Mouse (Mus musculus): ENCODE results near the gene Ldhd. TPM values are rescaled to one million over a fixed set of nuclear protein-coding genes. Genes with fewer than 3 reads are reported as not detected.

Gene Ldhd
- polyA plus RNA-seq, 1 experiment from 2014 or later, result 0.96 TPM

- Histone ChIP-seq H3K9ac (replicated peaks; ENCODE audit: low read depth, low read length) (no peak overlapping the region), H3K4me3 (ENCODE audit: low read depth, low read length) (no peak overlapping the region), H3K27ac (ENCODE audit: low read depth, low read length) (no peak overlapping the region), H3K9me3 (ENCODE audit: control insufficient read depth, low read length) (no peaks in the 10 kb centered on the region), H3K27me3 (ENCODE audit: control insufficient read depth, insufficient read depth, low read length) (no peaks in the 10 kb centered on the region), H3K4me1 (ENCODE audit: control insufficient read depth, insufficient read depth, low read length) (no peaks in the 10 kb centered on the region), H3K4me2 (ENCODE audit: low read depth, low read length) (no peak overlapping the region), H3K36me3 (ENCODE audit: control insufficient read depth, insufficient read depth, low read length) (no peaks in the 10 kb centered on the region)
- WGBS, result 90% methylated on average over 7 of the region's 7 CpGs
- no peak for ATAC-seq (ENCODE audit: low read depth)
These were observed 22.8 kb downstream of the Ldhd start for GRCm38 (mm10) chr8:111607414-111607813.

GRCm38 (mm10) chr8:111606961-111607360 is 23.2 kb downstream of the Ldhd start:
- Histone ChIP-seq H3K4me2 (ENCODE audit: low read depth, low read length) (no peak overlapping the region), H3K9ac (replicated peaks; ENCODE audit: low read depth, low read length) (no peak overlapping the region), H3K27me3 (ENCODE audit: control insufficient read depth, insufficient read depth, low read length) (no peaks in the 10 kb centered on the region), H3K27ac (ENCODE audit: low read depth, low read length) (no peak overlapping the region), H3K36me3 (ENCODE audit: control insufficient read depth, insufficient read depth, low read length) (no peaks in the 10 kb centered on the region), H3K9me3 (ENCODE audit: control insufficient read depth, low read length) (no peaks in the 10 kb centered on the region), H3K4me3 (ENCODE audit: low read depth, low read length) (no peak overlapping the region), H3K4me1 (ENCODE audit: control insufficient read depth, insufficient read depth, low read length) (no peaks in the 10 kb centered on the region)
- ATAC-seq (ENCODE audit: low read depth), result no peak
- WGBS, result 90% methylated on average over 9 of the region's 9 CpGs

GRCm38 (mm10) chr8:111604986-111605385 is 25.2 kb downstream of the Ldhd start:
- Histone ChIP-seq H3K27me3 (ENCODE audit: control insufficient read depth, insufficient read depth, low read length) (no peaks in the 10 kb centered on the region), H3K4me3 (ENCODE audit: low read depth, low read length) (no peak overlapping the region), H3K4me1 (ENCODE audit: control insufficient read depth, insufficient read depth, low read length) (no peaks in the 10 kb centered on the region), H3K9ac (replicated peaks; ENCODE audit: low read depth, low read length) (no peak overlapping the region), H3K36me3 (ENCODE audit: control insufficient read depth, insufficient read depth, low read length) (no peaks in the 10 kb centered on the region), H3K9me3 (ENCODE audit: control insufficient read depth, low read length) (no peaks in the 10 kb centered on the region), H3K27ac (ENCODE audit: low read depth, low read length) (no peak overlapping the region), H3K4me2 (ENCODE audit: low read depth, low read length) (no peak overlapping the region)
- WGBS, result 93% methylated on average over 2 of the region's 2 CpGs
- no peak for ATAC-seq (ENCODE audit: low read depth)

- Histone ChIP-seq H3K4me3 (ENCODE audit: low read depth, low read length) (no peak overlapping the region), H3K4me1 (ENCODE audit: control insufficient read depth, insufficient read depth, low read length) (peaks cover 5% of the 10 kb centered on the region; the same call in 1 of the 2 replicates), H3K9me3 (ENCODE audit: control insufficient read depth, low read length) (no peaks in the 10 kb centered on the region), H3K27ac (ENCODE audit: low read depth, low read length) (no peak overlapping the region), H3K9ac (replicated peaks; ENCODE audit: low read depth, low read length) (no peak overlapping the region), H3K36me3 (ENCODE audit: control insufficient read depth, insufficient read depth, low read length) (no peaks in the 10 kb centered on the region), H3K4me2 (ENCODE audit: low read depth, low read length) (no peak overlapping the region), H3K27me3 (ENCODE audit: control insufficient read depth, insufficient read depth, low read length) (no peaks in the 10 kb centered on the region)
- WGBS, result 96% methylated on average over 4 of the region's 4 CpGs
- ATAC-seq (ENCODE audit: low read depth), result no peak
These were observed 28.1 kb downstream of the Ldhd start for GRCm38 (mm10) chr8:111602050-111602449.

- H3K4me2 ChIP-seq (ENCODE audit: low read depth, low read length), result no peak overlapping the region
- 86% methylated on average over 9 of the region's 9 CpGs for WGBS
- H3K27ac ChIP-seq (ENCODE audit: low read depth, low read length), result no peak overlapping the region
- H3K27me3 ChIP-seq (ENCODE audit: control insufficient read depth, insufficient read depth, low read length), result no peaks in the 10 kb centered on the region
- no peak overlapping the region for H3K4me3 ChIP-seq (ENCODE audit: low read depth, low read length)
- no peak for ATAC-seq (ENCODE audit: low read depth)
- no peak overlapping the region for H3K9ac ChIP-seq (replicated peaks; ENCODE audit: low read depth, low read length)
- peaks cover 19% of the 10 kb centered on the region; the same call in 1 of the 2 replicates for H3K4me1 ChIP-seq (ENCODE audit: control insufficient read depth, insufficient read depth, low read length)
- no peaks in the 10 kb centered on the region for H3K36me3 ChIP-seq (ENCODE audit: control insufficient read depth, insufficient read depth, low read length)
- H3K9me3 ChIP-seq (ENCODE audit: control insufficient read depth, low read length), result no peaks in the 10 kb centered on the region
These were observed 30.3 kb downstream of the Ldhd start for GRCm38 (mm10) chr8:111599707-111600444.

GRCm38 (mm10) chr8:111597310-111597709 is 32.9 kb downstream of the Ldhd start:
- Histone ChIP-seq H3K4me2 (ENCODE audit: low read depth, low read length) (no peak overlapping the region), H3K27me3 (ENCODE audit: control insufficient read depth, insufficient read depth, low read length) (no peaks in the 10 kb centered on the region), H3K36me3 (ENCODE audit: control insufficient read depth, insufficient read depth, low read length) (no peaks in the 10 kb centered on the region), H3K4me1 (ENCODE audit: control insufficient read depth, insufficient read depth, low read length) (peaks cover 28% of the 10 kb centered on the region; the same call in 1 of the 2 replicates), H3K9ac (replicated peaks; ENCODE audit: low read depth, low read length) (no peak overlapping the region), H3K9me3 (ENCODE audit: control insufficient read depth, low read length) (no peaks in the 10 kb centered on the region), H3K4me3 (ENCODE audit: low read depth, low read length) (no peak overlapping the region), H3K27ac (ENCODE audit: low read depth, low read length) (no peak overlapping the region)
- 24% methylated on average over 1 of the region's 1 CpGs for WGBS
- no peak for ATAC-seq (ENCODE audit: low read depth)

GRCm38 (mm10) chr8:111596485-111596821 is 33.7 kb downstream of the Ldhd start:
- 62% methylated on average over 3 of the region's 3 CpGs for WGBS
- H3K27ac ChIP-seq (ENCODE audit: low read depth, low read length), result peak overlapping the region; percentile 2; the same call in 1 of the 2 replicates
- H3K4me1 ChIP-seq (ENCODE audit: control insufficient read depth, insufficient read depth, low read length), result peaks cover 28% of the 10 kb centered on the region; the same call in 1 of the 2 replicates

GRCm38 (mm10) chr8:111595712-111596484 is 34.3 kb downstream of the Ldhd start:
- H3K4me2 ChIP-seq (ENCODE audit: low read depth, low read length), result no peak overlapping the region
- no peak overlapping the region for H3K4me3 ChIP-seq (ENCODE audit: low read depth, low read length)
- H3K9me3 ChIP-seq (ENCODE audit: control insufficient read depth, low read length), result no peaks in the 10 kb centered on the region
- no peaks in the 10 kb centered on the region for H3K27me3 ChIP-seq (ENCODE audit: control insufficient read depth, insufficient read depth, low read length)
- 92% methylated on average over 15 of the region's 15 CpGs for WGBS
- no peak overlapping the region for H3K9ac ChIP-seq (replicated peaks; ENCODE audit: low read depth, low read length)
- peaks cover 28% of the 10 kb centered on the region; the same call in 1 of the 2 replicates for H3K4me1 ChIP-seq (ENCODE audit: control insufficient read depth, insufficient read depth, low read length)
- H3K27ac ChIP-seq (ENCODE audit: low read depth, low read length), result no peak overlapping the region
- no peaks in the 10 kb centered on the region for H3K36me3 ChIP-seq (ENCODE audit: control insufficient read depth, insufficient read depth, low read length)
- ATAC-seq (ENCODE audit: low read depth), result no peak

More at GRCm38 (mm10) chr8:111596485-111596821, 33.7 kb downstream of the Ldhd start:
- Histone ChIP-seq H3K27me3 (ENCODE audit: control insufficient read depth, insufficient read depth, low read length) (no peaks in the 10 kb centered on the region), H3K36me3 (ENCODE audit: control insufficient read depth, insufficient read depth, low read length) (no peaks in the 10 kb centered on the region), H3K4me2 (ENCODE audit: low read depth, low read length) (no peak overlapping the region), H3K9me3 (ENCODE audit: control insufficient read depth, low read length) (no peaks in the 10 kb centered on the region), H3K9ac (replicated peaks; ENCODE audit: low read depth, low read length) (no peak overlapping the region), H3K4me3 (ENCODE audit: low read depth, low read length) (no peak overlapping the region)
- no peak for ATAC-seq (ENCODE audit: low read depth)

- WGBS, result 96% methylated on average over 2 of the region's 2 CpGs
- Histone ChIP-seq H3K9me3 (ENCODE audit: control insufficient read depth, low read length) (no peaks in the 10 kb centered on the region), H3K9ac (replicated peaks; ENCODE audit: low read depth, low read length) (no peak overlapping the region), H3K4me1 (ENCODE audit: control insufficient read depth, insufficient read depth, low read length) (peaks cover 28% of the 10 kb centered on the region; the same call in 1 of the 2 replicates), H3K36me3 (ENCODE audit: control insufficient read depth, insufficient read depth, low read length) (no peaks in the 10 kb centered on the region), H3K4me3 (ENCODE audit: low read depth, low read length) (no peak overlapping the region), H3K4me2 (ENCODE audit: low read depth, low read length) (no peak overlapping the region), H3K27ac (ENCODE audit: low read depth, low read length) (no peak overlapping the region), H3K27me3 (ENCODE audit: control insufficient read depth, insufficient read depth, low read length) (no peaks in the 10 kb centered on the region)
- no peak for ATAC-seq (ENCODE audit: low read depth)
These were observed 35.2 kb downstream of the Ldhd start for GRCm38 (mm10) chr8:111594951-111595350.
